Mouse (Mus musculus): Measurements from ENCODE around the gene Nprl2.
"Not testable (repeated sequence)": the region's sequence is repeated elsewhere in the genome, so short reads cannot be mapped to it uniquely, and the experiment has no call there.

Nprl2 gene

DNA sequence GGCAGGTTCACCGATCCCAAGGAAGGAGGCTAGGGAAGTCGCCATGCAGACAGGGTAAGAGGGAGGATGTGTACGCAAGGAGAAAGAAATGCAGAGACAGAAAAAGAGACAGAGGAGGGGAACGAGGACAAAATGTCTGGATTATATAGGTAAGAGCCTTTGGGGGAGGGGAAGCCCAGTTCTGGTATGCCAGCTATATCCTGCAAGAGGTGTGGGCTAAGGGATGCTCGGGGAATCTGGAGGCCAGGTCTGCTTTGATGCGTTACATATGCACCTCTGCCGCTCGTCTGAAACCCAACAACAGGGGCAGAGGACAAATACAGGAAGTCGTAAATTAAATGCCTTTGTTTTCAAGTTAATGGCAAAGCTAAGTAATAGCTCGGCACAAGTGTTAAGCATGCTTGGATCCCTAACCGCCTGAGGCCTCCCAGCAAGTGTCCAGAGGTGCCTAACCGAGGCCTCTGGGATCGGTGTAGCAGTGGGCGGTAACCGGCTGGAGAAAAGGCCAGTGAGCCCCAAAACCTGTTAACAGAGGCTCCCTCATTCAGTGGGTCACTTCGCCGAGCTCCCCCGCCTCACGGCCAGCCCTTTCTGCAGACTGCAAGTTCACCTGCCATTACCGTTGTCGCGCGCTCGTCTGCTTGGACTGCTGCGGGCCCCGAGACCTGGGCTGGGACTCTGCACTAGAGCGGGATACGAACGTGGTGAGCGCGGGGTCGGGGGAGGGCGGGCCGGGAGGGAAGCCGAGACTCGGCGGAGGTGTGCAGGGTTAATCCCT, 11.7 kb downstream of the Nprl2 start:
- DNase-seq (ENCODE audit: low spot score) = peak; percentile 37

DNA sequence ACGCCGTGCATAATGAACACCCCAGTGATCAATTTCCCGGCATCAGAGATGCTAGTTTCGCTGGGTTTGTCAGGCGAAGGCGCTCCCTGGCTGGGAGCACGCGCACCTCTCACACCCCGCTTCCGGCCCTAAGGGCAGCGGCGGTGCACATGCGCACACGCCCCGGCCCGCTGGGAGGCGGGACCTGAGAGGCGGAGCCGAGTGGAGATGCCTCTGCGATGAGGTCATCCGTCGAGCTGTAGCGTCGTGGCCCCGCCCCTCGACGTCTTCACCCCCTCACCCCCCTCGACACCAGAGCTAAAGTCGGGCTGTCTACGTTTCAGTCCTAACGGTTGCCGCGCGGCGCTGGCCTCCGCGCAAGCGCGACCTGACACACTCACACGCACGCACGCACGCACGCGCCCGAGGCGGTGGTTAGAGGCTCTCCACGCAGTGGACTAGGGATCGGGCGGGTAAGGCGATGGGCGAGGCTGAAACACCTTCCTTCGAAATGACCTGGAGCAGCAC, 12.3 kb downstream of the Nprl2 start:
- peak; percentile 98 for DNase-seq (ENCODE audit: low spot score)

DNA sequence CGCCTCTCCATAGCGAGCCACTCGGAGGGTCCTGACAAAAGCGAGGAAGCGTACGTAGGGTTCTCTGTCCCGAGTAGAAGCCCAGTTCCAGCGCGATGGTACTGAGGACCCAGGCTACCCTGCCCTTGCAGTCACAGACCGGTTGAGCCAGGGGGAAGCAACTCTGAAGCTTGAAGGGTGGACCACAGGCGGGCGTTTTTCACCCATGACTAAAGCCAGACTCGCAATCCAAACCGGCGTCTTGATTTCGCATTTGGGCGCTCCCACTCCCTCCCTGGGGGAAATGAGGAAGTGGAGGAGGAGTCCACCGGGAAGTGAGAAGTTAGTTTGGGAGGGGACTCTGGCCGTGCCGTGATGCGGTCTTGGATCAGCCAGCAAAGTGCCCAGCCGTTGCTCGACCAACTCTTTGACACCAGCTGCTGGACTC, 13.0 kb downstream of the Nprl2 start:
- DNase-seq (ENCODE audit: low spot score) = peak; percentile 64

DNA sequence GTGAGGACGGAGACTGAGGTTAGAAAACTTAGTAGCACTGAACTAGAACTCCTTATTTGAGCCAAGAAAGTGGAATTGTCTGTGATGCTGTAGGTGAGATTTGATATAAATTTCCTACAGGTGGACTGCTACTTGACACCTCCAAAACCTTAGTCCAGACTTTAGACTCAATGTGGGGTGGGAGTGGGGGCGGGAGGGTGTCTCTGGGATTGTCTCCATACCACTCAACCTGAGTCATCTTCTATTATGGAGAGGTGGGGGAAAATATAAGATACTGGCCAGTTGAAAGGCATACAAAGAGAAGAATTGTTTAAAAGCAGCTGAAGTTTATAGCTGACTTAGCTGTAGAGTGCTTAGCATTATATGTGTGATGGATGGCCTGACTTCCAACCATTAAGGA, 13.7 kb downstream of the Nprl2 start:
- no peak for DNase-seq (ENCODE audit: low spot score)

DNA sequence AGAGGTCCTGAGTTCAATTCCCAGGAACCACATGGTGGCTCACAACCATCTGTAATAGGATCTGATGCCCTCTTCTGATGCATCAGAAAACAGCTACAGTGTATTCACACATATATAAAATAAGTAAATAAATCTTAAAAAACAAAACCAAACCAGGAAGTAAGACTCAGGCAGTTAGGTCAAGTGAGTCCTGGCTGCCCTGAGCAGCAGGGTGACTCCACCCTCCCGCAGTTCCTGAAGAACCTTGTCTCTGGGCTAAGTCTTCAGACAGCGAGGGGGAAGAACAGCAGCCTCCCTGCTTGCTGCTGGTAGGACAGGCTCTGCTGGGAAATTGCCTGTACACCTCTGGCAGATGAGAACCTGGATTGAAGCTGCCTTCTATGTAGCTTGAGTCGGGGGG, 14.3 kb downstream of the Nprl2 start:
- DNase-seq (ENCODE audit: low spot score) = no peak

DNA sequence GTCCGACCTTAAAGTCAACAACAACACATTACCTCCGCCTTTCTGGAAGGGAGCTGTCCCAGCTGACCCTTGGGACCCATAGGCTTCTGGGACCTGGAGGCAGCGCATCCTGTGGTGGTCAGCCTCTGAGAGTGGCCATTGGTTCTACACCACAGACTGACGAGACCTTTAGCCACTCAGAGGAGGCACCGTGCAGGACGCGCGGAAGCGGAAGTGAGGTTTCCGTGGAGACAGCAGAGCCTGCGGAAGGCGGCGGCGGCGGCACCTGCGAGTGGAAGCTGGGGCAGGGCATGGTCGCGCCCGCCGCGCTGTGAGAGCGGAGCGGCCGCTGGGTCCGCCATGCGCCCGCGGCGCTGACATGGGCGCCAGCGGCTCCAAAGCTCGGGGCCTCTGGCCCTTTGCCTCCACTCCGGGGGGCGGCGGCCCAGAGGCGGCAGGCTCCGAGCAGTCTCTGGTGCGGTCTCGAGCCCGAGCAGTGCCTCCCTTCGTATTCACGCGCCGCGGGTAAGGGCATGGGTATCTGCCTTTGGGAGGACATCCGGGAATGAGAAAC, 21.1 kb downstream of the Nprl2 start, which contains the start of gene Tusc2:
Tusc2 (plus strand) TSS at position 227 of the 553 bp plus-strand sequence.
- peak; percentile 96 for DNase-seq (ENCODE audit: low spot score)

DNA sequence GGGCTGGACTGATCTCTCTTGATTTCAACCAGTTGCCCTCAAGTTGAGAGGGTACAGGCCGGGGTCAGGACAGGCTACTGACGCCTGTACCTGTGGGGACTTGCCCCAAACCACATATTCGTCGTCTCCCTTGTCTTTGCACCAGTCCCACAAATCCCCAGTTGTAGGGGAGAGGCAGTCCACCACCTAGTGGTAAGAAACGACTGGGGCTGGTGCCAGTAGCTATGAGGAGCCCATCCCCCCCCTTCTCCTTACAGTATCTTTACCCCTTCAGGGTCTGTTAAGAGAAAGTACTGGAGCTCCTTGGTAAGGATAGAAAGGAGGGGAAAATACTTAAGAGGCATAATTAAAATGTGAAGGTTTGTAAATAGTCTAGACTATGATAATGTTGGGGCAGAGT, 23.5 kb downstream of the Nprl2 start:
- DNase-seq (ENCODE audit: low spot score) = peak; percentile 34

DNA sequence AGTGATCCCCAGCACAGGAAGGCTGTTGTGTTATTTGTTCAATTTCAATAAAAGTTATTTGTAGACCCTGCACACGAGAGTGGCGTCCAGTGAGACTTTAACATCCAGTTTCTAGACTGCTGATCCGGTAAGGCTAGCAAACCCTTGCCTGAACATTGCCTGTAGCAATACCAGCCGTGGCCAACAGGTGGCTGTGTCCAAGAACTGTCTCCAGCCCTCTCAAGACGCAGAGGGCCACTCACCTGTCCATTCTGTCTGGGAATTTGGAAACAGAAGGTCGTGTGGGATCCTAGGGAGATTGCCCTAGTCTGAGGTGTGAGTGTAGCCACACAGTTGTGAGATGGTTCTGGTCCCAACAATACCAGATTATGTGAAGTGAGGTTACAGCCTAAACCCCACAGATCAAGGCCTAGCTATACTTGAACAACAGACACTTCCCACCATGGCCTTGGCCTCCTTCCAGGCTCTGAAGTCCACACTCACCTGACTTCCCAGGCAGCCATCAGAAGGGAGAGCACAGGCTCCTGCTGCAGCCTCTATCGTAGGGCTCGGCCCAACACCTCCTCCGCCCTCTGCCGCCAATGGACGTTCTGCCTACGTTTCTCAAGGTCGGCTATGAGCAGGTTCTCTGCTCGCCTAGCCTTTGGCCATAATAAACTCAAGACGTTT, 24.1 kb downstream of the Nprl2 start:
- peak; percentile 78 for DNase-seq (ENCODE audit: low spot score)

DNA sequence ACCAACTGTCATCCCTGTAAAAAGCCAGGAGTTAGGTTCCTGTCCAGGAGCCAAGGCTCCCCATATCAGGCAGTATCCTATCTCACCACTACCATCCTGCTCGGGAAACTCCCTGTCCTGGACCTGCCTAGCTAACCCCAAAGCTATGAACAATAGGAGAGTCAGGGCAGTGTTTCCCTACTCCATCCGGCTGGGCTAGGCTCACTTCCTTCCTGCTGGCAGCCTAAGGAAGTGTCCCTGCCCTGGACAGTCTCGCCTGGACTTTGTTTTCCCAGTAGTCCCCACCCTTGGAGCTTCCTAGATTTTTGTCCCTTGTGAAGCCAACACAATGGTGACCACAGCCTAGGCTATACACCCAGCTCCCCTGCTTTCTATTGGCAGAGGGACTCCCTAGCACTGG, 24.8 kb downstream of the Nprl2 start:
- no peak for DNase-seq (ENCODE audit: low spot score)

DNA sequence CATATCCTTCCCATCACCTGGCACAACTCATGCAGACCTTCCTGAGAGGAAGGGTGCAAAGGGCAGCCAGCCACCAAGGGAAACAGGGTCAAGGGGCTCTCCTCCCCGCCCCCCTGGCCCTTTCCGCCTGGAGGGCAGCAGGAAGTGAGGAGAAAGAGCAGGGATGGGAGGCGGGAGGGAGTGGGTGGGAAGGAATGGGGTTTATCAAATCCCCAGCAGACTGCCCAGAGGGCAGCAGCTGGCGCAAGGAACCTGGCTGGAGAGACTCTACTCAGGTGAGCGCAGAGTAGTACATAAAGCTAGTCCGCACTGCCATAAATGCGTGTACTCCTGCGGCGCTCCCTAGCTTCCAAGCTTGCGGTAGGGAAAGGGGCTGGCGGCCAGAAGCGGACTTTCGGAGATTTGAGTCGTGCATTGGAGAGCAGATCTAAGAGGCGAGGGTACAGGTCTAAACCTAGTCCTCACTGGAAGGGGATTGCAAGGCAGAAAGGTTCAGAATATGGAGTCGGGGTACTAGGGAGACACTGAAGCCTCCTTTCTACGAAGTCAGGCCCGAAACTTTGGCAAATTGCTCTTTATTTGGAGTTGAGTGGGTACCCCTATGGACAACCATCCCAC, 25.8 kb downstream of the Nprl2 start, which contains the start of gene Hyal2:
Hyal2 (plus strand) TSS at position 244 of the 618 bp plus-strand sequence.
- DNase-seq (ENCODE audit: low spot score) = no peak

DNA sequence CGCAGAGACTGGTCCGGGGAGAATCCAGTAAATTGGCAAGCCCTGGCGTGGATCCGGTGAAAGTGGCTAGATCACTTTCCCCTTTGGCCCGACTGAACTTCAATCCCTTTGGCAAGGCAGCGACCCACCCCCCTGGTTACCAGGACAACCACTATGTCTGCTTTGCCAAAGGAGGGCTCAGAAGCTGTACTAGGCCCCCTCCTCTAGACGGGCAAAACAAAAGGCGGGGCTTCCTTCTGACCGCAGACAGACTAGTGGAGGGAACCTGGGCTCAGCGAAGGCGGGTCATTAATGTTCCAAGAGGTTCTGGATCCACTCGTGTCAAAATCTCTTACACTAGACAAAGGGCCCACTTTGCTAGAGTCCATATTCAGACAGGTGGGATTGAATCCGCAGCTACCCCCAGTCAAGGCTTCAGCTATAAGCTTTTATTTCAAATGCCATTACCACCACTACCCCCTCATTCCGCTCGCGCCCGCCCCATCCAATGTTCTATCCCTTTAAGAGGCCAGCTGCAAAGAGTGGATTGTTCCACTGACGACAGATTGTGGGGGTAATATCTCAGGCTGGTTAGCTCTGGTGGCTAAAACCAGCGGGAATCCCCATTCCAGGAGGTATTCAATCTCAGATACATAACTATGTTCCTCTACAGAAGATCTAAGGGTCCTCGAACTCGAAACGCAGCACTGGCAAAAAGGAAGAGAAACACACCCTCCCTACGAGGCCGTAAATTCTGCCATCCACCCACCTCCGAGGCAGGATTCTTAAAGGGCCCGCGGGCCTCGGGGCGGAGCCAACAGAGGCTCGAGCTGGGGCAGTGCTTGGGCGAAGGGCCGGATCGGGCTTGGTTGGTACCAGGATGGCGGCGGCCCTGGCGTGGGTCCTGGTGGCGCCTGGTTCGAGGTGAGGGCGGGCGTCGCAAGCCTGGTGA, 26.6 kb downstream of the Nprl2 start:
- DNase-seq (ENCODE audit: low spot score) = peak; percentile 90

DNA sequence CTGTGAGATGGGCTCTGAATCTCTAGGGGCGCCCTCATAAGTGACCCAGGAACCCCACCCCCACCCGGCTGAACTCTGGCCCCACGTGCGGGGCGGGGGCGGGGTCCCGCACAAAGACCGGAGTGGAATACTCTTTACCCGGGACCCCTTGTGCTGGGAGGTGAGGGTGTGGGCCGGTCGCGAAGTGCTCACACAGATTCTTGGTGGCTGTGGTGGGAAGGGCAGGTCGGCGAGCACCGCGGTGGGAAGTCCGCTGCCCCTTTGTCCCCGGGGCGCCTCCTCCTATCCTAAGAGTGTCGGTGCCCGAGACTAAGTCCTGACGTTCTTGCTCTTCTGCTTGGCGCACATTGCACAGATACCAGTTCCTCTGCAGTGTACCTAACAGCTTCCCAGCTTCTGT, 27.2 kb downstream of the Nprl2 start:
- peak; percentile 46 for DNase-seq (ENCODE audit: low spot score)

DNA sequence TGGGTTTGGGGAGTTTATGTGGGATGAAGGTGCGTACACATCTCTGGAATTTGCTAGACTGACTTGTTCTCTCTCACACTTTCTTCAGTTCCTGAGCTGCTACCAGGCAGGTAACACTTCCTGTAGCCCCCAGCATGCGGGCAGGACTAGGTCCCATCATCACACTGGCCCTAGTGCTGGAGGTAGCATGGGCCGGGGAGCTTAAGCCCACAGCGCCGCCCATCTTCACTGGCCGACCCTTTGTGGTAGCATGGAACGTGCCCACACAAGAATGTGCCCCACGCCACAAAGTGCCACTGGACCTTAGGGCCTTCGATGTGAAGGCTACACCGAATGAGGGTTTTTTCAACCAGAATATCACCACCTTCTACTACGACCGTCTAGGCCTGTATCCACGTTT, 28.0 kb downstream of the Nprl2 start:
- no peak for DNase-seq (ENCODE audit: low spot score)

DNA sequence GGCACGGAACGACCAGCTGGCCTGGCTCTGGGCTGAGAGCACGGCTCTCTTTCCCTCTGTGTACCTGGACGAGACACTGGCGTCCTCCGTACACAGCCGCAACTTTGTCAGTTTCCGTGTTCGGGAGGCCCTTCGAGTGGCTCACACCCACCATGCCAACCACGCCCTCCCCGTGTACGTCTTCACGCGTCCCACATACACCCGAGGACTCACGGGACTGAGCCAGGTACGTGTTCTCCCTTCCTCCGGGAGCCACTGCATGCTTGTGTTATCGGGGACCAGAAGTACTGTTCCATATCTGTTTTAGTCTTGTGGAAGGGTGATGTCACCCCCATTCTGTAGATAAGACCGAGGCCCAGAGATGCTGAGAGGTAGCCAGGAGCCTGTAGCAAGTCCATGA, 28.8 kb downstream of the Nprl2 start:
- no peak for DNase-seq (ENCODE audit: low spot score)

DNA sequence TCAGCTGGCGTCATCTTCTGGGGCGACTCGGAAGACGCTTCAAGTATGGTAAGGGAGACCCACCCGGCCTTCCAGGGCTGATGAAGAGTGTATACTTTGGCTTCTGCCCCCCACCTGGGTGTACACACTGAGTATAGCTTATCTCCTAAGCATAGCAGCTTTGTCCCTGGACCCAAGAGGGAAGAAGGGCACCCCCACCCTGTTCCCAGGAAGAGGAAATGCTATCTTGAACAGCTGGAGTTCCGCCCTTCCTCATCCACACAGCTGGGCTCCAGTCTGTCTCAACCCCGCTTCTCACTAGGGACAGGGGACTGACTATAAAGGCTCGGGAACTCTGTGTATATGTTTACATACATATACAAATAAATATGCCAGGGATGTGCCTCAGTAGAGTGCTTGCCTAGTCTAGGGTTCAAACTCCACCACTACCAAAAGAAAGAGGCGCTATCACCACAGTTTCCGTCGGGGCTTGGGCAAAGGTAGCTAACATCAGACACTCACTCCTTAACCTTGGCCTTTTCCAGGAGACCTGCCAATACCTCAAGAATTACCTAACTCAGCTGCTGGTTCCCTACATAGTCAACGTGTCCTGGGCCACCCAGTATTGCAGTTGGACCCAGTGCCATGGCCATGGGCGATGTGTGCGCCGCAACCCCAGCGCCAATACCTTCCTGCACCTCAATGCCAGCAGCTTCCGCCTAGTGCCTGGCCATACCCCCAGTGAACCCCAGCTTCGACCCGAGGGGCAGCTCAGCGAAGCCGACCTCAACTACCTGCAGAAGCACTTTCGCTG, 29.7 kb downstream of the Nprl2 start:
- no peak for DNase-seq (ENCODE audit: low spot score)

DNA sequence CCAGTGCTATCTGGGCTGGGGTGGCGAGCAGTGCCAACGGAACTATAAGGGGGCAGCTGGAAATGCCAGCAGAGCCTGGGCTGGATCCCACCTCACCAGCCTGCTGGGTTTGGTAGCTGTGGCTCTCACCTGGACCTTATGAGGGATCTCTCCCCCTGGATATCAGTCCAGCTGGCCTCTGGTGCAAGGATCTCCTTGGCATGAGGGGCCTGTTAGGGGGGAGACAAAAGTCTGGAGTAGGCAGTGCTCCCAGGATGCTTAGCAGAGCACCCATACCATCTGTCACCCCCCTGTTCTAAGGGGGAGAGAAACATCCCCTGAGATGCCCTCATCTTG, 30.3 kb downstream of the Nprl2 start:
- DNase-seq (ENCODE audit: low spot score) = no peak

DNA sequence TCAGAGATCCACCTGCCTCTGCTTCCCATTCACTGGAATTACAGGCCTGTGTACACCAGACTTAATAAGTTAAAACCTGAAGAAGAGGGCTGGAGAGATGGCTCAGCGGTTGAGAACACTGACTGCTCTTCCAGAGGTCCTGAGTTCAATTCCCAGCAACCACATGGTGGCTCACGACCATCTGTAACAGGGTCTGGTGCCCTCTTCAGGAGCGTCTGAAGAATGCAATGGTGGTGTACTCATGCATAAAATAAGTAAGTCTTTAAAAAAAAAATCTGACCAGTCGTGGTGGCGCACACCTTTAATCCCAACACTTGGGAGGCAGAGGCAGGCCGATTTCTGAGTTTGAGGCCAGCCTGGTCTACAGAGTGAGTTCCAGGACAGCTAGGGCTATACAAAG, 31.7 kb downstream of the Nprl2 start:
- DNase-seq (ENCODE audit: low spot score) = not testable (repeated sequence)

DNA sequence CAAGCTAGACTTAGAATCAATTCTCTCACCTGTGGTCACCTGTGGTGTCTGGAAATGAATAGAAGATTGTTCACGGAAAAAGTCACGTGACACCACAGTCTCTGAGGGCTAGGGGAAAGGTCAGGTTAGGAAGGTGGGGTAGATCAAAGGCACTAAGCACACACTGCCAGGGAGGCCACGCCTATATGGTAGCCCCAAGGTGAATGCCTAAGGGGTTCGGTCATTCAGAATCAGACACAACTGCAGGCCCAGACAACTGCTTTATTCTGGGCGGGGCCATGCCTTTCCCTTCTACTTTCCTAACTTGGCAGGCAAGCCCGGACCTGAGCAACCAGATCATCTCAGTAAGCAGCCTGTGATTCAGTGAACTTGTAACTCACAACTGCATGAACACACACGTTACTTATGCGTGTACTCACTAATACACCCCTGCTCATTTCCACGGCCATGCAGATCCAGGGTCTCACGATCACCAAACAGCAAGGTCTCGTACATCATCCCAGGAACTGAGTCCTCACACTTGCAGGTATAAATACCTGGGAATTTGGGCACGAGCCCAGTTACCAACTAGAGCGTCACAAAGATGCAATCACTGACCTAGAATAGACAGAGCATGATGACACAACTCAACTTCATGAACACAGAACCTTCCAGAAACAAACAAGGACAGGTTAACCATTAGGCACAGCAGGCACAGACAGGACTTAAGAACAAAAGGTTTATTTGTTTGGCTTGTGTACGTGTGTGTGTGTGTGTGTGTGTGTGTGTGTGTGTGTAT, 33.7 kb downstream of the Nprl2 start:
- no peak for DNase-seq (ENCODE audit: low spot score)

DNA sequence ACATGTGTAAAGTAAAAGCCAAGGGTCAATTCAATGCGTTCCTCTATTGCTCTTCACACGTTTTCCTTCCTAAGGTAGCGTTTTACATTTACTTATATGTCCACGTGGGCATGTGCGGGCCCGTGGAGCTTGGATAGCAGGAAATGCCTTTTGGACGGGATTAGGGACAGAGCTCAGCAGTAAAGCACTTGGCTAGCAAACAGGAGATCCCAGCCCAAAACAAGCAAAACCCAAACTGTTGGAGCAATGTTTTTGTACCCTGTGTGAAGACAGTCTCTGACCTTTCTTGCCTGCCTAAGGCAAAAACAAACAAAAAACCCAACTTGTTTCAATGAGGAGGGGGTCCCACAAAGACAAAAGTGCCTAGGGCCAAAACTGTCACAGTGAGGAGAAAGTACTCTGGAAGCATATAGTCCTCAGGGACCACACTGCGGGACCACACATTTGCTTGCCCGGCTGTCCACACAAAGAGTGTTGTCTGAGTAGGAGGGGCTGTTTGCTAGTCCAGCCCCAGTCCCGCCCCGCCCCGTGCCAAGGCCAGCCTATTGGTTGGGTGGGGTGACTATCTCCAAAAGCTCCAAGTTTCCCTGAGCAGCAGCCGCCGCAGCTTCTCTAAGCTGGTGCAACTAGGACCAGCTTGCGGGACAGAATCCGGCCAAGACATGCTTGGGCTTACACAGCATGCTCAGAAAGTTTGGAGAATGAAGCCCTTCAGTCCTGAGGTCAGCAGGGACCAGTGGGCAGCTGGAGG, 34.5 kb downstream of the Nprl2 start, which contains the start of gene Hyal1:
Hyal1 (plus strand) TSS at position 571 of the 751 bp plus-strand sequence.
- DNase-seq (ENCODE audit: low spot score) = no peak
